Mouse (Mus musculus) common myeloid progenitor, adult 5-6 weeks (primary cell): Measurements from ENCODE around the gene Dnttip1. TPM values are rescaled to one million over a fixed set of nuclear protein-coding genes. Genes with fewer than 3 reads are reported as not detected.
"Not testable (repeated sequence)": the region's sequence is repeated elsewhere in the genome, so short reads cannot be mapped to it uniquely, and the experiment has no call there.

ENCODE experiments used
- ATAC-seq: replicated peaks from 2 replicates; pipeline ENCODE4 v1.8.0; 2016; ENCODE audit warnings: low read depth, mild to moderate bottlenecking, moderate TSS enrichment, inconsistent platforms; ENCODE audit not compliant: poor library complexity, severe bottlenecking
- total RNA-seq: library from RNA; stranded (forward); fragments of 200-1000, 187-1606 nt; gene quantifications from 2 replicates; pipeline ENCODE4 v1.2.3, GENCODE M21; 2017

Dnttip1 gene
- 26.7 and 29.6 TPM in 2 replicates for total RNA-seq

DNA sequence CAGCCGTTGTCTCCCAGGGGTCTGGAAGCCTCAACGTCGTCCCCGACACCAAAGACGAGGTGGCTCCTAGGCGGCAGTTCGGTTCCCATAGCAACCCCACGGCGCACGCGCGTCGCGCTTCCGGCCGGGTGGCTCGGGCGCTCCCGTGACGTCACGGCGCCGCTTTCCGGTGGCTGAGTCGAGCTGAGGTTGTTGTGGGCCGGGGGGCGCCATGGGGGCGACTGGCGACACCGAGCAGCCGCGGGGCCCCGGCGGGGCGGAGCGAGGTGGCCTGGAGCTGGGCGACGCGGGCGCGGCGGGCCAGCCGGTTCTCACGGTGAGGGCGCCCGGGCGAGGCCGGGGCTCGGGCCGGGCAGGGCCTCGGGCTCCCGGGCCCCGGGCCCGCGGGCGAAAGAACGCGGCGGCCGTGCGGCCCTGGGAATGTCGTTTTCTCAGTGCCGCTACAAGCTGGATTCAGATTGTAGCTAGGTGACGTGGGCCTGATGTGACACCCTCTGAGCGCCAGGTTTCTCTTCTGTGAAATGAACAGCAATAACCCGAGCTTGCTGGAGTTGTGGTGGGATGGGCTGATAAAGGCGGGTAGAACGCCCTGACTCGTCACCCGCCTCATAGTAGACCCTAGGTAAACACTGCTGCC lies at the start of gene Dnttip1, which contains the start of gene Wfdc3:
Gene Dnttip1 (plus strand): TSS at position 141 of the 637 bp plus-strand sequence.
Gene Wfdc3 (minus strand): TSS at position 89 of the 637 bp plus-strand sequence.
- peak; percentile 82 for ATAC-seq

DNA sequence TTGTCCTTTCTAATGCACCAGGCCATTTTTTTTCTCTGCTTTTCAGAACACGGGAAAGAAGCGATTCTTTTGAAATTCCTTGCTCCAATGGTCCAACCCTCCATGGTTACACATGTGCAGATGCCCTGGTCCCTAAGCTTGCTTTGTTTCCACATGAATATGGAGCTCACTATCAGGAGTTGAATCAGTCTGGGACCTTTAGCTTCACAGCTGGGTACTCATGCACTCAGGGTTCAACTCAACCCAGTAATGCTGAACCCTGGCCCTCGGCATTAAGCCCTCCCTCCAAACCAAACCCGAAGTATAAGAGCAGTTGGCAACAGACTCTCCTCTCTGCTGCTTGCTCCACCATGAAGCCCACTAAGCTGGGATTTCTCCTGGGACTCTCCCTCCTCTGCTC lies 47.6 kb upstream of the Dnttip1 start, which contains the start of gene Spint4:
Gene Spint4 (plus strand): TSS at position 301 of the 400 bp plus-strand sequence.
- no peak for ATAC-seq

DNA sequence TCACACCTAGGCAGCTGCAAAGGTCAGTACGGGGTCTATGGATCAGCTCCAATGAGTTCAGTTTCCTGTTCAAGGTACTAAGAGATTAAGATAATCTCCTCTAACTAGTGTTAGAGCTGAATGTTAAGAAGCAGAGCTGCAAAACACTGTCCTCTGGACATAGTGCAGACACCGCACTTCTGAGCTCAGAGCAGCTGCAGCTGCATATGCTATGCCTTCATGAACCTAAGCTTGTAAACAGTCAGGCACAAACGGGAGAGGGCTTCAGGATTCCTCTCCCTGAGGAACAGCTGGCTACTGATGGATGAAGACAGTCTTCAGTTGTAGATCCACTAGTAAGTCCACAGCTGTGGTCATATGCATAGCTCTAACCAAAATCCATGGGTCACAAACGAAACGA lies 44.8 kb upstream of the Dnttip1 start:
- no peak for ATAC-seq

DNA sequence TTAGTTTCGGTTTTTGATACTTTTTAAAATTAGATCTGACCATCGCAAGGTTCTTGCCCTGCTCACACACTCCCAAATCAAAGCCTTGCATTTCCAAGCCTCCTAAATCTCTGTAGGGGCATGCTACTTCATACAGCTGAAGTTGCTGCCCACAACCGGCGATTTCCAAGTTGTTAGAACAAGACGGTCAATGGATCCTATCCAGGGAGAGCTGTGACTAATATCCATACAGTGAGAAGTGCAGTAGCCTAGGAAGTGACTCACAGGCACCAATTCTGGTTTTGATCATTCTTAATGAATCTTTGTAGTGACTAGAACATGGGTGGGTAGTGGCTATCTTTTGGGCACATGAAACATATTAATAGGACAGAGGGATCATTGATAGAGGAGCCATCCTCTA lies 44.0 kb upstream of the Dnttip1 start:
- ATAC-seq, result no peak

DNA sequence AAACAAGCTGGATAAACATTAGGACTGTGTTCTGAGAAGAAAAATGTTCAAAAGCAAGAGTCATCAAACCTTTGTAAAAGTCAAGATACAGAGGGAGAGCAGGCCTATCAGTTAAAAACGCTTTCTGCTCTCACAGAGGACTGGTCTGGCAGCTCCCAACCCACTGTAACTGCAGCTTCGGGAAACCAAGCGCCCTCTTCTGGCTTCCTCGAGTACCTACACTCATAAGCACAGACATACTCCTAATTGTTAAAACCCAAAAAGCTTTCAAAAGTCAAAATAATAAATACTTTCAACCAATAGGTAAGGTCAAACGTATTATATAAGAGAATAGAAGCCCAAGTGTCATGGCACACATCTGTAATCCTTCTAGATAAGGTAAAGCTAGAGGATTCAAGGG lies 41.5 kb upstream of the Dnttip1 start:
- ATAC-seq, result no peak

DNA sequence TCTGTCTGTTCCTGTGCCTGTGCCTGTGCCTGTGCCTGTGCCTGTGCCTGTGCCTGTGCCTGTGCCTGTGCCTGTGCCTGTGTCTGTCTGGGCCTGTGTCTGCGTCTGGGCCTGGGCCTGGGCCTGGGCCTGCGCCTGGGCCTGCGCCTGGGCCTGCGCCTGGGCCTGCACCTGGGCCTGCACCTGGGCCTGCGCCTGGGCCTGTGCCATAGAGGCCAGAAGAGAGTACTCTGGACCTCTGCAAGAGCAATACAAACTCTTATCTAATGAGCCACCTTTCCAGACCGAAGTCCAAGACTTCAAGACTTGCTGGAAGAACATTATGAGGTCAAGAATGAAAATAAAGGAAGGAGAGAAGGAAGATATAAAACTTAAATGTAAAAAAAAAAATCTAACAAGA lies 40.5 kb upstream of the Dnttip1 start:
- ATAC-seq, result no peak

DNA sequence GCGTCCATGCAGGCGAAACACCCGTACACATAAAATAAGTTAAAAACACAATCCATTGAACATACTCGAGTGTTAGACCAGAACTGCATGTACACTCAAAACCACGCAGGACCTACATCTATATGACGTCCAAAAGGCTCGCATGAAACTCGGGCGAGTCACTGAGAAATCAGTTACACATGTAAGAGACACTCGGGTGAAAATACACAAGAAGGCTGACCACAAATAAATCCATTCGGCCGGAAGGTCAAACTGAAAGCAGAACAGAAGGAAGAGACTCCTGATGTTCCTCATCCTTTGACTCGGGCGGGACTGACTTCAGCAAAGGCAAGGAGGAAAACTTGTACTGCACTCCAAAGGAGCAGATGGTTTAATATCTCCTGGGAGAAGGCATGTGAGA lies 39.8 kb upstream of the Dnttip1 start:
- no peak for ATAC-seq

DNA sequence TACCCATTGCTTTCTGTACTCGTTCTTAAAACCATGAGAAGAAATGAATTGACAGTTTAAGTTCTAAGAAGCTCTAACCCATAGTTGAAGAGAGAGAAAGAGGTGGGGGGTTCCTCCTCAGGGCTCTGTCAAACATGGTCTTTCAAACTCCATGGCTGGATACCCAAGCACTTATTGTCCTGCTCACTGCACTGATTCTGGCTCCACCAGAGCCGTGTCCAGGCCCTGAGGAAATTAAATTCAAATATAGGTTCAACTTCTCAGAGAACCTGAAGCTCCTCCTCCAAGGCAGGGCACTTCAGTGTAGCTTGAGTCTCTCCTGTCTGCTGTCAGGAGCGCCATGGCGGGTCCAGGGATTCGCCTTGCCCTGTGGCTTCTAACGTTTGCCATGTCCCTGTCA lies 30.8 kb upstream of the Dnttip1 start, which contains the start of gene Spint5:
Gene Spint5 (plus strand): TSS at position 301 of the 400 bp plus-strand sequence.
- no peak for ATAC-seq

DNA sequence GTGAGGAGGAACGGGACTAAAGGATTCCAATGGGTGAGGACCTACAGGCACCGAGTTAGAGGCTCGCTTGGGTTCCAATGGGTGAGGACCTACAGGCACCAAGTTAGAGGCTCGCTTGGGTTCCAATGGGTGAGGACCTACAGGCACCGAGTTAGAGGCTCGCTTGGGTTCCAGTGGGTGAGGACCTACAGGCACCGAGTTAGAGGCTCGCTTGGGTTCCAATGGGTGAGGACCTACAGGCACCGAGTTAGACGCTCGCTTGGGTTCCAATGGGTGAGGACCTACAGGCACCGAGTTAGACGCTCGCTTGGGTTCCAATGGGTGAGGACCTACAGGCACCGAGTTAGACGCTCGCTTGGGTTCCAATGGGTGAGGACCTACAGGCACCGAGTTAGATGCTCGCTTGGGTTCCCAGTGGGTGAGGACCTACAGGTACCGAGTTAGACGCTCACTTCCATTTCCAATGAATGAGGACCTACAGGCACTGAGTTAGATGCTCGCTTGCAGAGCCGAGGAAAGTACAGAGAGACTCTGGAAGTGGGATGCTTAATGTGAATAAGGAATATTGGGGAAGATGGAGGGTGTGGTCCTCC lies 29.5 kb upstream of the Dnttip1 start:
- not testable (repeated sequence) for ATAC-seq

DNA sequence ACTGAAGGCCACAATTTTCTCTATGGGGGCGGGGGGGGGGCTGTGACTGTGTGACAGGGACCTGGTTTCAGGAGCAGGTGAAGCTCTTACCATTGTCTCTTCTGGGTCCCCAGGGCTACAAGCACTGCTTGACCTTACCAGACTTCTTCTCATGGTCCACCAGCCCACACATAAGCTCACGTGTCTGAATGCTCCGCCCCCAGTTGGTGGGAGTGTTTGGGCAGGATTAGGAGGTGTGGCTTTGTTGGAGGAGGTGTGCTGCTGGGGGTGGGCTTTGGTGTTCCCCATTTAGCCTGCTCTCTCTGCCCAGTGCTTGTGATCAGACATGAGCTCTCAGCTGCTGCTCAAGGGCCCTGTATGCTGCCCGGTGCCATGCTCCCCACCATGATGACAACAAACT lies 22.5 kb upstream of the Dnttip1 start:
- no peak for ATAC-seq

DNA sequence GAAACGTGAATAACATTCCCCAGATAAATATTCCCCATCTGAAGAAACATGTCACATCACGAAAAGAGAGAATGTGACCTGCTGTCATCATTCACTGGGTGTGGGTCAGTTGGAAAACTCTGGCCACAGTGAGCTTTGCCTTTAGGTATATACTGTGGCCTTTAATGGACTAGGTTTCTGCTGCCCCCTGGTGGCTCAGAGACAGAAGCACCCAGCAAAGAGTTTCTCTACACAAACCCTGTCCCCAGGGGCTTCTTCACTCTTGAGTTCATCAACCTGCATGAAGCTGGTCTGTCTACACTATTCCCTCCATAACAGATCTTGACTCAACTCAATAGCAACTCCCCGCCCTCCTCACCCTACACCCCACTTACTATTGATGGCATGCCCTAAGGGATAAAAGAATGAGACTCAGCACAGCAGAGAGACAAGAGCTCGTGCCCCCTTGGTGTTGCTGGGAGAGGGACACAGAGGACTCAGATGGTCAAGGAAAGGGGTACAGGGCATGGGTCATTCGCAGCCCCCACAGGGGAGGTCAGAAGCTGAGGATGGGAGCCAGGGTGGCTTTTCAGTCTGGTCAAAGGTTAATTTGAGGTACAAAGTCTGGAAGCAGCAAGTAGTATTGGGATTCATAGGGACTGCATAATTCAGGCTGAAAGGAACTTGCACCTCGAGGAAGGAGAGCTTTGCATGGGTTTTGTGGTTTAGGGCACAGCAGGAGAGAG lies 19.7 kb upstream of the Dnttip1 start:
- ATAC-seq, result peak; percentile 72; the same call in 1 of the 2 replicates

DNA sequence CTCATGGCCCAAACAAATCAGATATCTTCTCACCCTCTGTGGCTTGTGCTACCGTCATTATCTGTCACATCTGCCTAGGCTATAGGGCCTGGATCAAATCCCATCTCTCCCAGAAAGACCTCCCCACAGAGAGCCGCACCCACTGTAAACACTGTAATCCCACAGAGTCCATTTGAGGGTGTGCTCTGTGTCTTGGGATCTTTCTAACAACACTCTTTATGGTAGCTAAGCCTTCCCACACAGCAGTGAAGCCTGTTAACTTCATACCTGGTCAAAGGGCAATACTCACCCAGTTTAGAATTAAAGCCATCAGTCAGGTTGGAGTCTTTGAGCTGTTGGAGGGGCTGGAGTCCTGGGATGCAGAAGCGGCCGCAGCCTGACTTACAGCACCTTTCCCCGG lies 14.1 kb upstream of the Dnttip1 start:
- no peak for ATAC-seq

DNA sequence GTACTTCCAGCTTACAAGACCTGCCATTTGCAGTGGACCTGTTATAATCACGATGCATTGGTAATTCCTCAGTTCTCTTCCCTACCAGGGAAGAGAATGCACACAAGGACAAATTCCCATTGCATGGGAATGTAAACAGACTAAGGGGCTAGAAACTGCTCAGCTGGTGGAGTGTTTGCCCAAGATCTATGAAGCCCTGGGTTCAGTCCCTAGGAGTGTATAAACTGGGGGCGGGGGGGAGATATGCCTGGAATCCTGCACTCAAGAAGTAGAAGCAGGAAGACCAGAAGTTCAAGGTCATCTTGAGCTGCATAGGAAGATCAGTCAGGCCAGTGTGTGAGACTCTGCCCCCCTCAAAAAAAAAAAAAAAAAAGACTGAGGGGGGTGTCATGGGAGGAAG lies 12.5 kb upstream of the Dnttip1 start:
- no peak for ATAC-seq

DNA sequence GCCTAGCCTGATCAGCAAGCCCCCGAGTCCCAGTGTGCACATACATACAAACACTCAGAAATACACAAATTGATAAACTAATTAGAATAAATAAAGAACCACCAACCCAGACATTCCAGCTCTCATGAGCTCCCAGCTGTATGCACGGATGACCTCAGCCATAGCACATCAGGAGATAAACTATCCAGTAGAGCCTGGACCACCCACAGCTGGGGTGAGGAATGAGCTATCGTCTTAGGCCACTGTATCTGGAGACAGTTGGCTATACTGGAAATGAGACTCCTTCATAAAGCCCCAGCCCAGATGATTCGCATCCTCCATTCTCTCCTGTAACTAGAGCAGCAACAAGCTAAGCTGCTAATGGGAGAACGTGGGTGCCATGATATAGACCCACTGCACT lies 10.9 kb upstream of the Dnttip1 start:
- no peak for ATAC-seq

DNA sequence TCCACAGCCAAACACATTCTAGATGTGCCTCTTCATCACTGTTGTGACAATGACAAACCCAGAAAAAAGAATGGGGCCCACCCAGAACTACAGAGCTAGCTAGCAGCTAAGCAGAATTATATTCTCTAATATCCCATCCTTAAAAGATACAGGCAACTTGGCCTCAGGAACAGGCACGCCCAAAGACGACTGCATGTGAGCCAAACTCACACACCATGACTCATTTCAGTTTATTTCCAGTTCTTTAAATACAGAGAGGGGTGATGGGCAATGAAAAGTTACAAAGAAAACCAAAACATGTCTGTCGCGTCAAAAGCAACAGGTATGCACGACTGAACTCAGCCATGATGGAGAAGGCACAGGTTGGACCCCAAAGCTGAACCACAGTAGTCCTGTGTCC lies 10.3 kb upstream of the Dnttip1 start:
- ATAC-seq, result no peak

DNA sequence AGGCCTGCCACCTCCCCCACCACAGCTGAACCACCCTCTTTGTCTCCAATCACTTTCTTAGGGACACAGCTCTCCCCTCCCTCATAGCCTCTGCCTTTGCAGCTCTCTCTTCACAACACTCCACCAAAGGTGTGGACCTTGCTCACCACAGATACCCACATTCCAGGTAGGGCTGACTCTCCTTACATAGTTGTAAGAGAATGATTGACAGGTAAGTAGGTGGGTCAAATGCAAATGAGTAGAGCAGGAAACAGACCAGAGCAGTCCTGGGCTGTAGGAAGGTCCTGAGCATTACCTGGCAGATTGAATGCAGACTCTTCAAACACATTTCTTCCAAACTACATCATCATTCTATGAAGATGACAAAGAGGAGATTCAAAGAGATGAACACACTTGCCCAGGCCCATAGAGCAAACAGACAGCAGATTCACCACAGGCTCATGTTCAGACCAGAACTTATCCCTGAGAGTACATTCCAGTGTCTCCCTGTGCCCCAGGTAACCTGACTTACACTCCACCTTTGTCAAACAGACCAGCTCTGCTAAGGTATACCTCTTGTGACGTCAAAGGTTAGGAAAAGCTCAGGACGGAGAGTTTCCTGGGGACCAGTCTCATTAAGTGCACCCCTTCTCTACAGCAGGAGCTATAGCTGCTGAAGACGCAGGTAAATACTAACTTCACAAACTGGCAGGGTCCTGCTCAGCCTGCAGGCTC lies 8.2 kb upstream of the Dnttip1 start:
- no peak for ATAC-seq

DNA sequence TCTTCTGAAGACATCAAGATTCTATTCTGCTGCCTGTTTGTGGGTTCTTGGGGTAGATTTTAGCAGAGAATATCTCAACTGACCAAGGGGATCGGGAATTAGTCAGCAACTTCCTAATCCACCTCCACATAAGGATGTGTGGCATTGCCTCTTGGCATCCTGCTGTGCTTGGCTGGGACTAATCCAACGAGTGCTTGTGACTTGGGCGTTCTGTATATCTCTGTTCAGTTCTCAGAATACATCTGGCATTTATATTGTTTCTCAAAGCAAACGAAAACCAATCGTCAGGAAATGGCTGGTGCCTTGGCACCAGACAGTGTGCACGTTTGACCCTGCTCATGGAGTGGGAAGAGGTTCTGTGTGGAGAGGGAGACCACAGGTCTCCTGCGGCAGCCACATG lies 5.9 kb upstream of the Dnttip1 start:
- no peak for ATAC-seq

DNA sequence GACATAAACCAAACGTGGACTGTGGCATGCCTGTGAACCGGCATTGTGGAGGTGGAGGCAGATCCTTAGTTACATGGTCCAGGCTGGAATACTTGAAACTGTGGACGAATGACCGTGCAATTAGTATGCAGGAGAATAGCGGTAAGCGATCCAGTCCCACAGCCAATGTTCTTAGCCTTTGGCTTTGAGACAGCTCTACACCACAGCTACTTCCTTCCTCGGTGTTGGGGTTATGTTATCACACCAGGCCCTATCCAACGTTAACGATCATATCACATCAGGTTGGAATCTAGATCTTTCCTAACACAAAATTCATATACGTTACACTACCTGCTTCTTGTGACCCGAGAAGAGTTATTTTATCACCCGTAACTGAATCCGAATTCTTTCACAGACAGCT lies 796 bp upstream of the Dnttip1 start:
- peak; percentile 58 for ATAC-seq

DNA sequence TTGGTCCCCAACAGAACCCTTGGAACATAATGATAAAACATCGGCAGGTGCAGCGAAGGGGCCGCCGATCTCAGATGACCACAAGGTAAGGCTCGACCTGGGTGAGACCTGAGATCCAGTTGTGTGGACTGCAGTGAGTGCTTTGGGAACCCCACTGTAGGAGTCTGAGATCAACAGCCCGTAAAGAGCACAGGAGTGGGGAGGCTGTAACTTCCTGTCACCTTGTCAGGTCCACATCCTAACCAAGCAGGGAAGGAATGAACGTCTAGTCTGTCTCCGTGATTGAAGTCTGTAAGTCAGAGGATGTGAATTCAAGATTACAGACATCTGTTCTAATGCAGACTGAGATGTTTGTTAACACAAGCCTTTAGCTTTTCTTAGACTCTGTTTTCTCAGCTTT lies 910 bp downstream of the Dnttip1 start:
- ATAC-seq, result 0 out of 2 replicates have a peak, but pooled peaks have one; percentile 7

DNA sequence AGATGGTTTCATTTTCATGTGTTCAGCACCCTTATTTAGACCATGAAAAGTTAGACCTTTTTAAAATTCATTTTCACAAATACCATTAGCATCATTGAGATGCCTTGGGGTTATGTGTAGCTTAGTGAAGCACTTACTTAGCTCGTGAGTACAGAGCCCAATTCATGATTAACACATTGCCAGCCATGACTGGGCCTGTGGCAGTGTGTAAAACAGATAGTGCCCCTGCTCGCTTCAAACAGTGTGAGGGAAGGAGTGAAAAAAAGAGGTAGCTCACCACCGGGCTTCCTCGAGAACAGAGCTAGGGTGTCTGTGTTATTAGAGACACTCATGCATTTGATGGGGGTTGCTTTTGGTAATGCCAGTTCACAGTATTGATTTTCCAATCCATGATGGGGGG lies 2.4 kb downstream of the Dnttip1 start:
- no peak for ATAC-seq

DNA sequence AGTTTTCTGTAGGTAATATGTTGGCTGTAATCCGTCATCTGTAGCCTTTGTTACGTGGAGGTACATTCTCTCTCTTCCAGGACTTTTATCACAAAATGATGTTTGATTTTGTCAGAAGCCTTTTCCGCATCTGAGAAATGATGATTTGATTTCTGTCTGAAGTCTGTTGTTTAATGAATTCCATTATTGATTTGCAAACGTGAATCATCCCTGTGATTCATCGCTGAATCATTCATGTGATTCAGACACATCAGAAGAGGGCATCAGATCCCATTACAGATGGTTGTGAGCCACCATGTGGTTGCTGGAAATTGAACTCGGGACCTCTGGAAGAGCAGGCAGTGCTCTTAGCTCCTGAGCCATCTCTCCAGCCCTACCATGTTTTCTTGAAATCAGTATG lies 3.2 kb downstream of the Dnttip1 start:
- ATAC-seq, result no peak
